Mouse (Mus musculus) heart, embryonic 10.5 days (tissue): Measurements from ENCODE around the gene Gm20538. TPM values are rescaled to one million over a fixed set of nuclear protein-coding genes. Genes with fewer than 3 reads are reported as not detected.

Experiments
- DNase-seq: peaks from one replicate; pipeline ENCODE4 v3.0.0-alpha.2; 2017; ENCODE audit warnings: low spot score
- H3K27ac ChIP-seq: fragments of 300-500 bp; sonication (generic); 2 replicates; pipeline ENCODE4 v1.5.1; 2016; ENCODE audit warnings: mild to moderate bottlenecking
- H3K27me3 ChIP-seq: fragments of 300-500 bp; sonication (generic); 2 replicates; pipeline ENCODE4 v1.6.1; 2016; ENCODE audit warnings: mild to moderate bottlenecking; ENCODE audit not compliant: poor library complexity, insufficient read depth, severe bottlenecking
- H3K36me3 ChIP-seq: fragments of 300-500 bp; sonication (generic); 2 replicates; pipeline ENCODE4 v1.6.1; 2016; ENCODE audit warnings: mild to moderate bottlenecking, moderate library complexity
- H3K4me1 ChIP-seq: fragments of 300-500 bp; sonication (generic); 2 replicates; pipeline ENCODE4 v1.6.1; 2016; ENCODE audit warnings: mild to moderate bottlenecking
- H3K4me3 ChIP-seq: fragments of 300-500 bp; sonication (generic); 2 replicates; pipeline ENCODE4 v1.5.1; 2016; ENCODE audit warnings: mild to moderate bottlenecking, moderate library complexity
- H3K9me3 ChIP-seq: fragments of 300-500 bp; sonication (generic); 2 replicates; pipeline ENCODE4 v1.6.1; 2016; ENCODE audit warnings: mild to moderate bottlenecking, moderate library complexity
- WGBS: fragments of 180-500 bp; shearing (Covaris S2); methylation state at CpG from one replicate; pipeline ENCODE4 v1.1.7; 2016; 5-methylcytosine and 5-hydroxymethylcytosine counted together
- polyA plus RNA-seq: library from polyadenylated mRNA; unstranded; fragments of >200 nt; fragmentation: Nextera tagmentation; extraction: Ambion mirVana; gene quantifications from 2 replicates; pipeline ENCODE4 v1.2.1, GENCODE M21; 2016

Gm20538 gene
- polyA plus RNA-seq, 1 experiment from 2014 or later, result not detected

DNA sequence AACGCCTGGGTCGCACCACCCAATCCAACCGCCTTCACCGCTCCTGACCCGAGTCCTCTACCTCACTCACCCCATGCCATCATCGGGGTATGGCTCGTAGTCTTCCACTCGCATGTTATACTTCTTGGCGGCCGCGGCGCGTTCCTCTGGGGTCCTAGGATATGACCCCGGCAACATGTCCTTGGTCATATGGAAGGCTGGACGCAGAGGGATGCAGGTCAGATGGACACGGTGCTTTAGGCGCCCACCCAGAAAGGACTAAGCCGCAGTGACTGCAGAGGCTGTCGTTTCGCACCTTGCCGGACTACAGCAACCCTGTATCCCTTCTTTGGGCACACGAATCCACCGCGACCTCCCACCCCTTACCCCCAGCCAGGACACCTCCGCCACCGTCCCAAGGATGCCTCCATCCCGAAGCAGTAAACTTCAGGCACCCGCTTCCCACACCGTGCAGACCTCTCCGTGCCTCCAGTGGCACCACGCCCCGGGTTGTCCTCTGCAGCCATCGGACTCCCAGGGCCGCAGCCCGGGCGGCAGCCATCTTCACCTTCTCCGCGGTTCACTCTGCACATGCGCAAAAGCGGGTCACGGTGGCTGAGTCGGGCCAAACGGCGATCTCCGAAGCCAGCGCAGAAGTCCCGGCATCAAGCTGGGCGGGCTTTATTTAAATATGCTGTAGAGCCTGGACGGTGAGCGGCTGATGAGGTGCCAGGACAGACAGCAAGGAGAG lies 2.4 kb upstream of the Gm20538 start, which contains the start of gene Ndufb8:
TSS of gene Ndufb8 (minus strand) at position 580 of the 730 bp plus-strand sequence.
- Histone ChIP-seq H3K27ac (peak within 1 kb of the TSS; percentile 97), H3K36me3 (peaks cover 37% of the 10 kb centered on the region)
- WGBS, result under 1% methylated on average over 50 of the region's 50 CpGs

DNA sequence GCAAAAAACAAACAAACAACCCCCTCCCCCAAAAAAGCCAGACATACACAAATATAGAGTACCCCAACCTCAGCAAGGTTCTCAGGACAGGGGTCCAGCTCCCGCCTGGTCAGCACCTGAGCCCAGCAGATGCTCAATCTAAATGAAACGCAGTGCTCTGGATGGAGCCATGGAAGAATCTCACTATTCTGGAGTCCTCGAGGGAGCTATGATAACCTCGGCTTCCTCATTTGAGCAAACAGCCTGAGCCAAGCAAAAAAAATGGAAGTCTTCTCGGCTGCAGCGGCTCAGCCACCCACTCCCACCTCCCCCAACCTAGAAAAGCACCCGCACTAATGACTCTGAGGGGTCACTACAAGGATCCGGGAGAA lies 1.8 kb upstream of the Gm20538 start:
- Histone ChIP-seq H3K9me3 (no peaks in the 10 kb centered on the region), H3K4me1 (peaks cover 13% of the 10 kb centered on the region; the same call in 1 of the 2 replicates), H3K27ac (peak overlapping the region; percentile 97), H3K4me3 (peak overlapping the region; percentile 90), H3K36me3 (peaks cover 42% of the 10 kb centered on the region), H3K27me3 (no peaks in the 10 kb centered on the region)
- 5% methylated on average over 8 of the region's 8 CpGs for WGBS
- no peak for DNase-seq

More for the DNA sequence above, 2.4 kb upstream of the Gm20538 start, which contains the start of gene Ndufb8:
- Histone ChIP-seq H3K27me3 (no peaks in the 10 kb centered on the region), H3K4me3 (peak within 1 kb of the TSS; percentile 90), H3K9me3 (no peaks in the 10 kb centered on the region), H3K4me1 (peaks cover 13% of the 10 kb centered on the region; the same call in 1 of the 2 replicates)
- DNase-seq, result peak; percentile 97

DNA sequence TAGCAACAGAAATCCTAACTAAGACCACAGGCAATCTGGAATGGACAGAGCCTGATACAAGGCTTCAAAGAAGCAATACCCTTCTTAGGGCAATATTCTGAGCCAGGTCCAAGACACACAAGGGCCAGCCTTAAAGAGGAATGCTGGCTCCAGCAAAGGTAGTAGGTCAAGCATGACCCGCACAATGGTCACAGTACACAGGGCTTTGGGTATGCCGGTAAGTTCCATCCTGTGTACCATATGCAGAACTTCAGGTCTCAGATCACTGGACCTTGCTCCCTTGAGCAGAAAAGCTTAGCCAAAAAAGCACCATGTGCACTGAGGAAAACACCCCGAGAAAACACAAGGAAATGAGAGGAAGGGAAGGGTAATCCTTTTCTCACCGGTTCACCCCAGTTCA lies 655 bp upstream of the Gm20538 start:
- Histone ChIP-seq H3K27ac (no peak overlapping the region), H3K4me3 (no peak overlapping the region), H3K36me3 (peaks cover 54% of the 10 kb centered on the region)

DNA sequence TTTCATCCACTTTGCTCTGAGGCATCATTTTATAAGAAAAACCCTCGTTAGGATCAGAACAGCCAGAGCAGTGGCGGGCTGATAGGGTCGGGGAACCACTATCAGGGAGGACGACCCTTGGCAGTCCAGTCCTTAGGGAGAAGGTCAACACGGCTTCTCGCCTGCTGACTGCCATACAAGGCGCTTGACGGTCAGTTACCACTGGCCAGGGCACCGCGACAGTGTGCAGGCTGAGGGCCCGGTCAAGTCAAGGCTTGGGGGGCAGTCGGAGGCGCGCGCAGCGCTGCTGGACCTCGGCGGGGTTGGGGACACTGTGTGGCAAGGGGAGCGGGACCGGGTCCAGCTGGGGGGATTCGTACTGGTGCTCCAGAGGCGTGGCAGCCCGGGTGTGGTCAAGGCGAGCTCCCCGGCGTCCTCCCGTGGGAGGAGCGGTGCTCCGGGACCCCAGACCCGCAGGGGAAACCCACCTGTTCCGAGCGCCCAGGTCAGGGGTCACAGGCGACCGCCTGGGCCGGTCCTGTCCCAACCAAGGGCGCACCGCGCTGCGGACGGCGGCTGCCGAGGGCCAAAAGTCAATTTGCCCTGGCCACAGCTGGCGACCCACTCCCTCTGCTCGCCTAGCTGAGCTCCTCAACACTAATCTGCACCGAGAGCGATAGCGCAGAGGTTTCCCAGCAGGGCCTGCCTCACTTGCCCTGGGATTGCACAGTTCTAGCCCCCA lies 7.2 kb downstream of the Gm20538 start, which contains the start of gene Sec31b:
TSS of gene Sec31b (minus strand) at position 544 of the 721 bp plus-strand sequence.
- Histone ChIP-seq H3K4me1 (peaks cover 11% of the 10 kb centered on the region; the same call in 1 of the 2 replicates), H3K9me3 (no peaks in the 10 kb centered on the region), H3K36me3 (peaks cover 35% of the 10 kb centered on the region), H3K27ac (peak within 1 kb of the TSS; percentile 89), H3K27me3 (peaks cover 5% of the 10 kb centered on the region; the same call in 1 of the 2 replicates), H3K4me3 (peak within 1 kb of the TSS; percentile 73)
- WGBS, result under 1% methylated on average over 47 of the region's 47 CpGs
- peak; percentile 89 for DNase-seq

More for the DNA sequence above, 655 bp upstream of the Gm20538 start:
- 92% methylated on average over 4 of the region's 4 CpGs for WGBS
- H3K9me3 ChIP-seq, result no peaks in the 10 kb centered on the region
- H3K27me3 ChIP-seq, result no peaks in the 10 kb centered on the region
- H3K4me1 ChIP-seq, result peaks cover 13% of the 10 kb centered on the region; the same call in 1 of the 2 replicates
- DNase-seq, result no peak

DNA sequence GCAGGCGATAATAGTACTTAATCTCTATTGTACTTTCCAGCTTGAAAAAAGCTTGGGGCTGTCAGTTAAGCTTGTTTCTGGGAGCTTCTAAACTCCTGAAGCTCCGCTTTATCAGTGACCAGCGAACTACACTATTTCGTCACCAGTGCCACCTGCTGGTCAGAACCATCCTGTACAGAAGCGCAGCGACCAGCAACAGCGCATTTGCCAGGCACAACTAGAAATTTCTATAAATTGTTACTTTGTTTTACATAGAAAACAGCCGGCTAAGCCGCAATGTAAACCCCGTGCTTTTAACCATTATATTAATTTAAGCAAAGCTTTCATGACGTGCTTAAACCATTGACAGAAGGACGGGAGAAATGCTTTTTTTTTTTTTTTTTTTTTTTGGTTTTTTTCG lies 7.9 kb downstream of the Gm20538 start:
- Histone ChIP-seq H3K4me3 (peak overlapping the region; percentile 73), H3K36me3 (peaks cover 31% of the 10 kb centered on the region), H3K27ac (no peak overlapping the region), H3K9me3 (no peaks in the 10 kb centered on the region), H3K4me1 (peaks cover 11% of the 10 kb centered on the region; the same call in 1 of the 2 replicates), H3K27me3 (peaks cover 5% of the 10 kb centered on the region; the same call in 1 of the 2 replicates)
- 1% methylated on average over 13 of the region's 13 CpGs for WGBS
- peak; percentile 85 for DNase-seq

DNA sequence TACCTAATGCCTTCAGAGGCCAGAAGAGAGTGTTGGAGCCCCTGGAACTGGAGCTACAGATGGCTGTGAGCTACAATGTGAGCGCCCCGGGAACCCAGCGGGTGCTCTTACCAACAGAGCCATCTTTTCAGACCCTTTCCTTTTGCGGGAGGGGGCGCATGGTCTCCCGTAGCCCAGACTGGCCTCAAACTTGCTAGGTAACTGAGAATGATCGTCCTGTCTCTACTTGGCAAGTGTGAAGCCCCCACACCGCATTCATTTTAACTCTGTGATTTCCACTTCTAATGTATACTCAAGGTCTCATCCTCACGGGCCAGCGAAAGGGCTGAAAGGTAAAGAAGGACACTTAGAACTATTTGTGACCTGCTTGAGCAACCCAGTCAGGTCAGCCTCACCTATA lies 8.3 kb downstream of the Gm20538 start:
- Histone ChIP-seq H3K27ac (no peak overlapping the region), H3K4me1 (peaks cover 11% of the 10 kb centered on the region; the same call in 1 of the 2 replicates), H3K4me3 (no peak overlapping the region), H3K27me3 (peaks cover 5% of the 10 kb centered on the region; the same call in 1 of the 2 replicates), H3K36me3 (peaks cover 28% of the 10 kb centered on the region), H3K9me3 (no peaks in the 10 kb centered on the region)
- WGBS, result 63% methylated on average over 10 of the region's 10 CpGs
- DNase-seq, result no peak

DNA sequence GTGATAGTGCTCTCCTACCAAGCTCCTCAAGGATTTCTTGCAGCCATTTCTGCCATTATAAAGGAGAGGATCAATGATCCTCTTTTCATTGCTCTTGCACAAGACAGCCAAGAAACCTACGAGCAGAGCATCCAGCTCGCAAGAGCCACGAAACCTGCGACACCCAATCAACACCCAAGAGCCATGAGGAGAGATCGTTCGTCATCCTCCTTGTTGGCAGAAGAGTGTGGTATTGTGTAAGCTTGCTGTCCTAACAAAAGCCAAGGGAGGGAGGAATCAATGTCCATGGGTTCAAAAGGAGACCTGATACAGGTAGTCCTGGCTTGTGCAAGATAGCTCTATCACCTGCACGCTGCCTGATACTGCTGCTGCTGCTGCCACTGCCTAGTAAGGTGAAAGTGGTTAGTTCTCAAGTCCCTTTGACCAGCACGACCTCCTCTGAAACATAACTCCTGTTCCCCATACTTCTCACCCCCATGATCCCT lies 9.9 kb downstream of the Gm20538 start:
- DNase-seq, result no peak
- Histone ChIP-seq H3K9me3 (no peaks in the 10 kb centered on the region), H3K27me3 (peaks cover 5% of the 10 kb centered on the region; the same call in 1 of the 2 replicates), H3K27ac (no peak overlapping the region), H3K36me3 (peaks cover 12% of the 10 kb centered on the region; the same call in 1 of the 2 replicates), H3K4me1 (peaks cover 11% of the 10 kb centered on the region; the same call in 1 of the 2 replicates), H3K4me3 (no peak overlapping the region)
- WGBS, result 85% methylated on average over 8 of the region's 8 CpGs

DNA sequence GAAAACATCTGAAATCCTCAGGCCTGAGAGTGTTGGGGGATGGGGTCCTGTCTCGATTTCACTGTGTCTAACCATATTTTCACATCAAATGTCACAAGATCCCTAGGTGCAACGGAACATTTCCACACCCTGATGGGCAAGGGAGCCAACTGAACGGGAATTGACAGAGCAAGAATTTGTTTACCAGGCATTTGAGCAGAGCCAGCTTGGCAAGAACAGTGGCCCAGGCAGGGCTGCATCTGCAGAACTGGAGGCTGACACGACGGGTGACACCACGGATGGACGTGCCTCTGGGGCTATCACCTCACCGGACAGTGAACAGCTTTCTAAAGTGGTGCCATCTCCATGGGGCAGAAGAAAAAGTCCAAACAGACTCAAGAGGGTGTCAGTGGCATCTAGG lies 15.2 kb downstream of the Gm20538 start:
- no peaks in the 10 kb centered on the region for H3K4me1 ChIP-seq
- peaks cover 15% of the 10 kb centered on the region; the same call in 1 of the 2 replicates for H3K27me3 ChIP-seq
- no peak overlapping the region for H3K27ac ChIP-seq
- peaks cover 11% of the 10 kb centered on the region; the same call in 1 of the 2 replicates for H3K36me3 ChIP-seq
- 82% methylated on average over 8 of the region's 8 CpGs for WGBS
- no peaks in the 10 kb centered on the region for H3K9me3 ChIP-seq
- H3K4me3 ChIP-seq, result no peak overlapping the region
- DNase-seq, result no peak

DNA sequence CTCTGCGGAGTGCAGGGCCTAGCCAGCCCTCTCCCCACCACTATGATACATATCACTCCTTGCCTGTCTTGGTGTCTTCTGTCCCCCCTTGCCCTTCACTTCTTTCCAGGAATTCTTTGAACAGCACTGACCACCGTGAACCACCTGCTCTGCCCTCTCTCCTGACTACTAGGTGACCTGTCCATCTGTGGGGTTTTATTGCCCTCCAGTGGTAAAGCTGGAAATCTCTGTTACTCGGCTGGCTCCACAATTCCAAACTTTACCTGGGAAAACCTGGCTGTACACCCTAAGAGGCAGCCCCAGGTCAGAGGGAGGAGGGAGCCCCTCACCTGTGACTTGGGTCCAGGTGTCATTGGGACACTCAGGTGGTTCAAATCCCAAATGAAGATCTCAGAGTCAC lies 17.3 kb downstream of the Gm20538 start:
- H3K27me3 ChIP-seq, result peaks cover 34% of the 10 kb centered on the region
- no peak overlapping the region for H3K27ac ChIP-seq
- H3K4me3 ChIP-seq, result no peak overlapping the region
- DNase-seq, result no peak
- WGBS, result 46% methylated on average over 3 of the region's 3 CpGs
- no peaks in the 10 kb centered on the region for H3K9me3 ChIP-seq
- H3K4me1 ChIP-seq, result no peaks in the 10 kb centered on the region
- H3K36me3 ChIP-seq, result peaks cover 5% of the 10 kb centered on the region; the same call in 1 of the 2 replicates

DNA sequence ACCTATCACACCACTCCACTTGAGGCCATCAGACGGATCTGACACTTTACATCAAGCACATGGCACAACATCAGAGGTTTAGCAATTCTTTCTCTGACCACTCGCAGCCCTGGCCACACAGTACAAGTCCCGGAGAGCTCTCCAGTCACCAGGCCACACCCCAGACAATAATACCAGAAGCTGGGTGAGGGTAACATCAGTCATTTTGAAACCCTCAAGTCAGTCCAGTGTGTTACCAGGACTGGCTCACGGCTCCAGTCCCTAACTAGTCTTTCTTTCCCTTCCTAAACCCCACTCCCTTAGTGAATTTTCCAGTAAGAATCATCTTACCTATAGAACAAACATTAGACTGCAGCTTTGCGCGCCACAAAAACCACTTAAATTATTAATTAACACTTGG lies 22.6 kb downstream of the Gm20538 start:
- Histone ChIP-seq H3K9me3 (no peaks in the 10 kb centered on the region), H3K27me3 (peaks cover 44% of the 10 kb centered on the region), H3K4me3 (no peak overlapping the region), H3K27ac (no peak overlapping the region), H3K4me1 (no peaks in the 10 kb centered on the region), H3K36me3 (no peaks in the 10 kb centered on the region)
- DNase-seq, result no peak
- WGBS, result 75% methylated on average over 6 of the region's 6 CpGs

DNA sequence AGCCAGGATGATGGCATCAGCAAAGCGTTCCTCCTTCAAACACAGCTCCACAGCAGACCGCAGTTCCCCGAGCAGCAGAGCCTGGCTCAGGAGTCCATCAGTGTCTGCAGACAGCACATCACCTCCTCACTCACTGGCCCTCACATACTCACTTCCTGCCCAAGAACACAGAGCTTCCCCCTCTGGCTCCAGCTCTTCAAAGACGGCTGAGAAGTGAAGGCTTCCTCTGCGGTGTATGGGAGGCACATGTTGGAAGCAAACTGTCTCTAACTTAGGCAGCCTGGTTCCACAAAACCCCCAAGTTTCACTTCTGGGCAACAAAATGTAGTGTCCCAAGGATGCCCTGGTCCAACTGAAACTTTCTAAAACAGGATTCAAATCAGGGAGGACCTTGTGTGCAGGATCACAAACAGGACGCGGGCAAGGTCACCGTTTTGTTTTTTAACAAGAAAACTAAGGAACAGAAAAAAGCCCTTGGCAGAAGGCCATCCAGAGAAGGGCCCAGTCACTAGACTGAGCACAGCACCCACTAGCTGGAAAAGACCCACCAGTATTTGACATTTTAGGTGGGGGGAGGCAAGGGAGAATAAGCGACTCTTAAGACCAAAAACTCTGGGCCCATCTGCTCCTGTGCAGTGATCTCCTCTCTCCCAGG lies 27.0 kb downstream of the Gm20538 start:
- 77% methylated on average over 9 of the region's 9 CpGs for WGBS
- Histone ChIP-seq H3K4me3 (no peak overlapping the region), H3K36me3 (no peaks in the 10 kb centered on the region), H3K27me3 (peaks cover 34% of the 10 kb centered on the region; the same call in 1 of the 2 replicates), H3K4me1 (no peaks in the 10 kb centered on the region), H3K9me3 (no peaks in the 10 kb centered on the region), H3K27ac (no peak overlapping the region)
- no peak for DNase-seq

DNA sequence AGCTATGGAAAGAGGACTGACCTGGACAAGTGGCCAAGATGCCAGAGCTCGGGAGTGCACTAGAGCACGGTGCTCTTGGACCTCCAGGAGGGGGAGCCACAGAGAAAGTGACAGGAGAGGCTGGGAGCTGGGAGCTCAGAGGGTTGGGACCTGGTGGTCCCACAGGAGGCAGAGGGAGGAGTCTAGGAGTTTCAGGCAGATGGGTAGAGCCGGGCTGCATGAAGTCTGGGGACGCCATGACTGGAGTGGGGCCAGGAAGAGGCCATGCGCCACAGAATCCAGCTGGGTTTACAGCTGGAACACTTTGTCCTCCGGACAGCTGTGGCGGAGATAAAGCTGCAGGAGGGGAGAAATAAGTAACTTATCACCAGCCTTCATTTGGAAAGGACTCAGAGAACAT lies 33.5 kb downstream of the Gm20538 start:
- WGBS, result 35% methylated on average over 7 of the region's 7 CpGs
- peaks cover 75% of the 10 kb centered on the region for H3K27me3 ChIP-seq
- H3K36me3 ChIP-seq, result no peaks in the 10 kb centered on the region
- no peak for DNase-seq
- H3K4me3 ChIP-seq, result no peak overlapping the region
- no peaks in the 10 kb centered on the region for H3K9me3 ChIP-seq
- no peak overlapping the region for H3K27ac ChIP-seq
- 0 out of 2 replicates have a peak, but pooled peaks cover 7% of the 10 kb centered on the region for H3K4me1 ChIP-seq
